Mouse (Mus musculus) CH12.LX (cell line): ENCODE measurements around the gene Zdhhc18. TPM values are rescaled to one million over a fixed set of nuclear protein-coding genes. Genes with fewer than 3 reads are reported as not detected.

Experiments
- DNase-seq: peaks from one replicate; pipeline ENCODE4 v3.0.0-alpha.2; 2013; ENCODE audit errors: extremely low read depth
- H3K27ac ChIP-seq: 2 replicates; pipeline ENCODE4 v1.5.1; 2012; ENCODE audit warnings: low read depth, mild to moderate bottlenecking, control low read depth, moderate library complexity; ENCODE audit not compliant: insufficient read depth
- H3K27me3 ChIP-seq: replicated peaks from 2 replicates; pipeline ENCODE3; 2012; ENCODE audit warnings: inconsistent platforms
- H3K36me3 ChIP-seq, 2 experiments: replicated peaks in 1 of 2; 2 replicates each; pipeline versions ENCODE3 to v1.6.1; 2012; ENCODE audit warnings: inconsistent platforms in 1 of 2, low read length in 1 of 2, mild to moderate bottlenecking in 1 of 2, mixed read lengths in 1 of 2, moderate library complexity in 1 of 2; ENCODE audit not compliant: control insufficient read depth in 1 of 2, insufficient read depth in 1 of 2
- H3K4me1 ChIP-seq, 2 experiments: 2 replicates each; pipeline ENCODE4 v1.6.1; 2012; ENCODE audit warnings: inconsistent platforms in 1 of 2, moderate library complexity in 1 of 2; ENCODE audit not compliant: insufficient read depth in 2 of 2, control insufficient read depth in 1 of 2
- H3K4me2 ChIP-seq: 2 replicates; pipeline ENCODE4 v1.6.1; 2012; ENCODE audit warnings: low read depth, mild to moderate bottlenecking, control low read depth; ENCODE audit not compliant: poor library complexity, insufficient read depth, severe bottlenecking
- H3K4me3 ChIP-seq, 3 experiments: fragments of 150-350 bp in 1 of 3; sonication (generic) in 1 of 3; replicated peaks in 1 of 3; 2 replicates each; pipeline versions ENCODE3 to v1.5.1; 2011 to 2012; ENCODE audit warnings: low read depth in 2 of 3, low read length in 2 of 3, mild to moderate bottlenecking in 2 of 3, moderate library complexity in 2 of 3, control low read depth in 1 of 3, improper control_type of control experiment in 1 of 3, inconsistent platforms in 1 of 3, mixed read lengths in 1 of 3; ENCODE audit not compliant: poor library complexity in 1 of 3
- H3K79me2 ChIP-seq: replicated peaks from 2 replicates; pipeline ENCODE4 v1.6.1; 2012; ENCODE audit warnings: mild to moderate bottlenecking, moderate library complexity; ENCODE audit not compliant: control insufficient read depth, poor library complexity, insufficient read depth, severe bottlenecking; ENCODE audit errors: extremely low read depth
- H3K9ac ChIP-seq: 2 replicates; pipeline ENCODE4 v1.6.1; 2012; ENCODE audit warnings: low read depth, mild to moderate bottlenecking, control low read depth, moderate library complexity; ENCODE audit not compliant: insufficient read depth
- H3K9me3 ChIP-seq: replicated peaks from 2 replicates; pipeline ENCODE3; 2012; ENCODE audit warnings: low read length, inconsistent platforms, mixed read lengths
- BHLHE40 ChIP-seq: IDR thresholded peaks from 2 replicates; pipeline ENCODE4 v1.6.1; 2011; ENCODE audit warnings: mild to moderate bottlenecking, low read depth, low read length, improper control_type of control experiment
- CHD1 ChIP-seq: IDR thresholded peaks from 2 replicates; pipeline ENCODE4 v1.6.1; 2012; ENCODE audit warnings: low read depth, low read length, improper control_type of control experiment, inconsistent platforms
- CTCF ChIP-seq, 2 experiments: IDR thresholded peaks in 1 of 2; conservative IDR thresholded peaks in 1 of 2; 2 replicates each; pipeline ENCODE4 v1.5.1; 2011 to 2012; ENCODE audit warnings: low read depth in 2 of 2, low read length in 2 of 2, improper control_type of control experiment in 1 of 2, inconsistent platforms in 1 of 2, mild to moderate bottlenecking in 1 of 2, moderate library complexity in 1 of 2
- ELF1 ChIP-seq: IDR thresholded peaks from 2 replicates; pipeline ENCODE4 v1.6.1; 2014; ENCODE audit warnings: low read depth, mild to moderate bottlenecking, inconsistent platforms, low read length, improper control_type of control experiment
- JUN ChIP-seq: IDR thresholded peaks from 2 replicates; pipeline ENCODE4 v1.6.1; 2011; ENCODE audit warnings: low read depth, mild to moderate bottlenecking, low read length, improper control_type of control experiment, moderate library complexity; ENCODE audit not compliant: insufficient read depth
- JUND ChIP-seq: conservative IDR thresholded peaks from 2 replicates; pipeline ENCODE4 v1.6.1; 2011; ENCODE audit warnings: low read depth, low read length, improper control_type of control experiment
- MAFK ChIP-seq: IDR thresholded peaks from 2 replicates; pipeline ENCODE4 v1.6.1; 2011; ENCODE audit warnings: low read length, improper control_type of control experiment; ENCODE audit not compliant: insufficient replicate concordance
- MAX ChIP-seq: IDR thresholded peaks from 2 replicates; pipeline ENCODE4 v1.6.1; 2011; ENCODE audit warnings: low read length, improper control_type of control experiment
- MAZ ChIP-seq: IDR thresholded peaks from 2 replicates; pipeline ENCODE4 v1.6.1; 2012; ENCODE audit warnings: low read depth, mild to moderate bottlenecking, inconsistent platforms, low read length, improper control_type of control experiment, moderate library complexity
- MXI1 ChIP-seq: IDR thresholded peaks from 2 replicates; pipeline ENCODE4 v1.6.1; 2011; ENCODE audit warnings: mild to moderate bottlenecking, low read depth, low read length, improper control_type of control experiment
- MYC ChIP-seq: IDR thresholded peaks from 2 replicates; pipeline ENCODE4 v1.6.1; 2011; ENCODE audit warnings: low read depth, mild to moderate bottlenecking, improper control_type of control experiment, low read length
- NELFE ChIP-seq: IDR thresholded peaks from 2 replicates; pipeline ENCODE4 v1.6.1; 2011; ENCODE audit warnings: low read depth, low read length, improper control_type of control experiment
- NRF1 ChIP-seq: IDR thresholded peaks from 2 replicates; pipeline ENCODE4 v1.6.1; 2014; ENCODE audit warnings: low read depth, mild to moderate bottlenecking, inconsistent platforms, low read length, improper control_type of control experiment, moderate library complexity
- POLR2A ChIP-seq: IDR thresholded peaks from 2 replicates; pipeline ENCODE4 v1.6.1; 2011; ENCODE audit warnings: low read depth, mild to moderate bottlenecking, improper control_type of control experiment, low read length
- POLR2AphosphoS2 ChIP-seq: IDR thresholded peaks from 2 replicates; pipeline ENCODE4 v1.6.1; 2011; ENCODE audit warnings: low read depth, low read length, improper control_type of control experiment
- RCOR1 ChIP-seq: conservative IDR thresholded peaks from 2 replicates; pipeline ENCODE4 v1.6.1; 2012; ENCODE audit warnings: low read depth, mild to moderate bottlenecking, inconsistent platforms, low read length, improper control_type of control experiment
- TBP ChIP-seq: conservative IDR thresholded peaks from 2 replicates; pipeline ENCODE4 v1.6.1; 2011; ENCODE audit warnings: low read depth, low read length, improper control_type of control experiment
- USF2 ChIP-seq: conservative IDR thresholded peaks from 2 replicates; pipeline ENCODE4 v1.6.1; 2011; ENCODE audit warnings: low read depth, low read length, improper control_type of control experiment
- ZC3H11A ChIP-seq: IDR thresholded peaks from 2 replicates; pipeline ENCODE4 v1.6.1; 2012; ENCODE audit warnings: low read depth, mild to moderate bottlenecking, inconsistent platforms, low read length, improper control_type of control experiment
- ZKSCAN1 ChIP-seq: IDR thresholded peaks from 2 replicates; pipeline ENCODE4 v1.6.1; 2012; ENCODE audit warnings: low read depth, inconsistent platforms, low read length, improper control_type of control experiment, borderline replicate concordance
- ZNF384 ChIP-seq: IDR thresholded peaks from 2 replicates; pipeline ENCODE4 v1.6.1; 2012; ENCODE audit warnings: low read depth, low read length, improper control_type of control experiment, inconsistent platforms
- dilution Hi-C: fragments of 300-500 bp; cut with MboI; formaldehyde crosslinking; loops from 2 replicates; pipeline ENCODE4 v1.14.3; 2020; ENCODE audit warnings: low sequenced_read_pairs; ENCODE audit not compliant: extremely low pct_unique_long_range_greater_than_20kb, extremely low pct_ligation_motif_present
- in situ Hi-C: fragments of 300-500 bp; cut with MboI; formaldehyde crosslinking; loops from 3 replicates; pipeline ENCODE4 v1.14.3; 2019; ENCODE audit warnings: low sequenced_read_pairs, low pct_ligation_motif_present, low pct_unique_long_range_greater_than_20kb, mixed read lengths
- polyA plus RNA-seq: library from polyadenylated mRNA; unstranded; fragments of >175 nt; gene quantifications from 2 replicates; pipeline ENCODE4 v1.2.1, GENCODE M21; 2012; ENCODE audit warnings: low read depth; ENCODE audit not compliant: insufficient read length
- total RNA-seq, 2 experiments: library from RNA; depleted of rRNA; stranded (reverse); fragments of 300-350 nt in 1 of 2; fragments of >200 nt in 1 of 2; gene quantifications; 2 replicates each; pipeline ENCODE4 v1.2.3; 2012 to 2014

Gene Zdhhc18
- total and polyA plus RNA-seq, 3 experiments, result 15.9 to 31.0 (median 24.3) TPM

DNA sequence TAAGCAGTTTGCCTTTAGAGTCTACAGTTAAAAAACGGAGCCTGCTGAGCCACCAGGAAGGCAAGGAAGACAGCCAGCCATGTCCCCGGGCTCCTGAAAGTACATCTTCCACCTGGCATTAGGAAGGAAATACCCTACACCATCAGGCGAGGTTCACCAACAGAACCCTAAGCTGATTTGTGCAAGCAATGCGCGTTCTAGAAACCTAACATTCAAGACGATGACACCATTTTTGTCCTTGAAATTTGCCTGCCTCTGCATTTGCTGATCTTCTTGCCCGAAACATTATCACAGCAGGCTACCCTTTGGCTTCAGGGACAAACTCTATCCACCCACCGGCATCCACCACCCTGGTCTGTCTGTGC lies 24.4 kb upstream of the Zdhhc18 start:
- Histone ChIP-seq H3K4me1 (peaks cover 8 to 53% of the 10 kb centered on the region in 2 experiments; a peak in 3 of 4 replicates), H3K9ac (peak overlapping the region; percentile 53; the same call in 1 of the 2 replicates), H3K27me3 (no peaks in the 10 kb centered on the region), H3K79me2 (no peaks in the 10 kb centered on the region), H3K4me3 (no peak overlapping the region), H3K9me3 (no peaks in the 10 kb centered on the region), H3K36me3 (peaks cover 3 to 14% of the 10 kb centered on the region in 2 experiments), H3K27ac (peak overlapping the region; percentile 89; the same call in 1 of the 2 replicates), H3K4me2 (peak overlapping the region; percentile 87)
- no peak for DNase-seq
- dilution Hi-C loops, result no loop called here
- TF ChIP-seq CHD1 (no peak), NELFE (no peak), JUND (no peak), NRF1 (no peak), MAX (no peak), ELF1 (no peak), POLR2A (no peak), ZC3H11A (no peak), MXI1 (no peak), RCOR1 (no peak), JUN (no peak), MAZ (no peak), POLR2AphosphoS2 (no peak), MYC (no peak), BHLHE40 (no peak), ZNF384 (no peak), CTCF (conservative IDR thresholded peaks at IDR 0.05 in 1 of 2, IDR thresholded peaks at IDR 0.05 in 1 of 2; ENCODE audit: low read depth in 2 of 2, low read length in 2 of 2) (no peak), MAFK (no peak)
- in situ Hi-C loops, result loop anchor here (10.0 kb wide), 1 partner anchor 80 kb away; the partner anchor contains the start of gene Arid1a

DNA sequence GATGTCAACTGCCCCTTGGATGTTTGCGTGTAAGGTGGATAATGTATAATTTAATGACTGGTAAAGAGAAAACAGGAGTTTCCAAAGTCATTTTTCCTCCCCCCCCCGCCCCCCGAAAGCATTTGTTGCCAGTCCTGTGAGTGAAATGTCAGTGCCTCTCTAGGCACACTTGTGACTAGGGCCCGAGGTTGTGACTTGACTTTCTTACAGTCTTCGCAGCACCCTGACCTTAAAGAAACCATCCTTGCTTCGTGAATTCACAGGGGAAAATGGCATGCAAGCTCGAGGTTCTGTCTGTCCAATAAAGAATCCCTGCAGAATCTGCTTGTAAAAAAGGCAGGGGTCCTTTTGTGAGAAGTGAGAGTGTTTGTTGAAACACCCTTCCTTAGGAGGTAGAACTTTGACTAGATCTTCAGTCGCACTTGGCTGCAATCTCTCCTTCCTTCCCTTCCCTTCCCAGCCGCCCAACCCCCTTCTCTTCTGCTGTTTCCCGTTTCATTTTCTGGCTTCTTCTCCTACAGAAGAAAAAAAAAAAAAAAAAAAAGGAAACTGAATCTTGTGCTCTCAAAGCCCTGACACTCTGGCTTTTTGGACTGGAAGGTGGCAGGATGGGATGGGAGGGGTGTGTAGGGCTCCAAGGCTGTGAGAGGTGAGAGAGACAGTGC lies 23.8 kb upstream of the Zdhhc18 start:
- peak overlapping the region; percentile 87 for H3K4me2 ChIP-seq
- peaks cover 3 to 13% of the 10 kb centered on the region in 2 experiments for H3K36me3 ChIP-seq
- H3K4me3 ChIP-seq, result peak overlapping the region in 1 of 3 experiments; percentile 39
- peak overlapping the region; percentile 53; the same call in 1 of the 2 replicates for H3K9ac ChIP-seq
- peak overlapping the region; percentile 89; the same call in 1 of the 2 replicates for H3K27ac ChIP-seq
- H3K4me1 ChIP-seq, result peaks cover 8 to 58% of the 10 kb centered on the region in 2 experiments; a peak in 3 of 4 replicates
- dilution Hi-C loops (no loop called here), in situ Hi-C loops (loop anchor here (10.0 kb wide), 1 partner anchor 81 kb away; the partner anchor contains the start of gene Arid1a)
- H3K9me3 ChIP-seq, result no peaks in the 10 kb centered on the region
- no peaks in the 10 kb centered on the region for H3K27me3 ChIP-seq
- H3K79me2 ChIP-seq, result no peaks in the 10 kb centered on the region
- TF ChIP-seq TBP, result no peak
- peak; percentile 58; the same call in 1 of the 2 replicates for TF ChIP-seq ZNF384
- TF ChIP-seq USF2, result no peak
- no peak for TF ChIP-seq ZKSCAN1
- TF ChIP-seq CHD1, result peak; percentile 38; the same call in 1 of the 2 replicates
- DNase-seq, result no peak
